Comparison of ENCODE assay signal across 23 mouse cellular contexts in genomic region chr10:7275357-7275756, GRCm38 (mm10).
A peak's percentile ranks its signal among the peaks of the same experiment; 100 is the strongest.
DNase-seq lines count a peak whose midpoint lies in the region; ATAC-seq and TF ChIP-seq lines count a peak whose summit lies in the region.
"Had no signal": no experiment of that assay in that cellular context is flagged by ENCODE, and none has a peak within 500 bp of the region (broad histone marks: within the 10 kb centered on the region; RNA-seq: fewer than 3 reads in every experiment).

No protein-coding gene starts in this region.

- no peak overlapping the region for H3K4me3 ChIP-seq in heart, embryonic 11.5 days (ENCODE audit: low read depth, low read length)
- H3K4me3 ChIP-seq in heart, embryonic 16.5 days (ENCODE audit: low read length), result no peak overlapping the region
- no peak overlapping the region for H3K4me3 ChIP-seq in liver, postnatal 0 days (ENCODE audit: low read depth, low read length)
- no peak overlapping the region for H3K4me3 ChIP-seq in liver, embryonic 12.5 days
- H3K4me3 ChIP-seq: forebrain, embryonic 10.5 days; forebrain, embryonic 13.5 days; gastrocnemius, adult 2 months; hindbrain, embryonic 10.5 days; hindbrain, embryonic 13.5 days; intestine, embryonic 15.5 days had no signal

- no peaks in the 10 kb centered on the region for H3K27me3 ChIP-seq in heart, embryonic 11.5 days (ENCODE audit: control insufficient read depth, insufficient read depth, low read length)
- no peaks in the 10 kb centered on the region for H3K27me3 ChIP-seq in heart, embryonic 16.5 days (ENCODE audit: control insufficient read depth, insufficient read depth, low read length)
- H3K27me3 ChIP-seq in liver, postnatal 0 days (ENCODE audit: insufficient read depth, low read length), result no peaks in the 10 kb centered on the region
- no peaks in the 10 kb centered on the region for H3K27me3 ChIP-seq in liver, embryonic 12.5 days (replicated peaks)
- H3K27me3 ChIP-seq: forebrain, embryonic 13.5 days; hindbrain, embryonic 13.5 days; intestine, embryonic 15.5 days had no signal

- no peak for ATAC-seq in heart, embryonic 11.5 days (replicated peaks; ENCODE audit: insufficient number of reproducible peaks, low FRiP score, low TSS enrichment)
- ATAC-seq in heart, embryonic 16.5 days (replicated peaks; ENCODE audit: extremely low read depth, insufficient read depth, low FRiP score), result no peak
- peak; percentile 90 for ATAC-seq in liver, postnatal 0 days
- no peak for ATAC-seq in liver, embryonic 12.5 days
- ATAC-seq: activated CD4-positive, CD25-positive, alpha-beta regulatory T cell, adult 4 months; forebrain, embryonic 13.5 days; forebrain, embryonic 16.5 days; hindbrain, embryonic 16.5 days; intestine, embryonic 15.5 days had no signal

- intact Hi-C loops in heart, postnatal 10 days (cut with DNase I), result no loop called here

- no peaks in the 10 kb centered on the region; the same call in 1 of the 2 replicates for H3K4me1 ChIP-seq in heart, embryonic 11.5 days (ENCODE audit: control insufficient read depth, insufficient read depth, low read length)
- peaks cover 4% of the 10 kb centered on the region for H3K4me1 ChIP-seq in heart, embryonic 16.5 days (ENCODE audit: control insufficient read depth, insufficient read depth, low read length)
- peaks cover 7% of the 10 kb centered on the region for H3K4me1 ChIP-seq in liver, postnatal 0 days (ENCODE audit: insufficient read depth)
- no peaks in the 10 kb centered on the region for H3K4me1 ChIP-seq in liver, embryonic 12.5 days
- H3K4me1 ChIP-seq: forebrain, embryonic 10.5 days; forebrain, embryonic 13.5 days; hindbrain, embryonic 10.5 days; hindbrain, embryonic 13.5 days; intestine, embryonic 15.5 days had no signal

- no peak for TF ChIP-seq EP300 in liver, postnatal 0 days (IDR thresholded peaks at IDR 0.05; ENCODE audit: low read depth)

- 72% methylated on average over 6 of the region's 6 CpGs for WGBS in heart, embryonic 11.5 days (ENCODE audit: insufficient replicate concordance)
- 66% methylated on average over 6 of the region's 6 CpGs for WGBS in heart, embryonic 16.5 days
- 51% methylated on average over 6 of the region's 6 CpGs for WGBS in liver, postnatal 0 days (ENCODE audit: insufficient replicate concordance)
- 65% methylated on average over 6 of the region's 6 CpGs for WGBS in liver, embryonic 12.5 days (ENCODE audit: insufficient replicate concordance)

- H3K9me3 ChIP-seq in heart, embryonic 11.5 days (replicated peaks; ENCODE audit: control insufficient read depth, low read length), result no peaks in the 10 kb centered on the region
- no peaks in the 10 kb centered on the region for H3K9me3 ChIP-seq in heart, embryonic 16.5 days (replicated peaks; ENCODE audit: control insufficient read depth, low read length)
- H3K9me3 ChIP-seq in liver, postnatal 0 days (ENCODE audit: low read length), result no peaks in the 10 kb centered on the region
- H3K9me3 ChIP-seq in liver, embryonic 12.5 days (replicated peaks), result no peaks in the 10 kb centered on the region
- H3K9me3 ChIP-seq: forebrain, embryonic 10.5 days; forebrain, embryonic 13.5 days; hindbrain, embryonic 10.5 days; hindbrain, embryonic 13.5 days; intestine, embryonic 15.5 days had no signal

- DNase-seq in heart, adult 11 months, result peak; percentile 84
- no peak for DNase-seq in heart, postnatal 10 days
- DNase-seq in liver, postnatal 0 days, result peak; percentile 28
- DNase-seq: adrenal gland, adult 8-10 months; adrenal gland, postnatal 25 days; cerebellum, adult 18-20 months; cerebellum, adult 9-10 months; cerebellum, postnatal 14 days; gastrocnemius, adult 2 months; gastrocnemius, postnatal 14 days; heart, postnatal 36 days; kidney, adult 11 months had no signal

- no peak overlapping the region for H3K27ac ChIP-seq in heart, embryonic 11.5 days (ENCODE audit: low read depth, low read length)
- H3K27ac ChIP-seq in heart, embryonic 16.5 days (ENCODE audit: low read length), result peak overlapping the region; percentile 48
- H3K27ac ChIP-seq in liver, postnatal 0 days (ENCODE audit: low read depth), result peak overlapping the region; percentile 45
- no peak overlapping the region for H3K27ac ChIP-seq in liver, embryonic 12.5 days
- H3K27ac ChIP-seq: forebrain, embryonic 10.5 days; forebrain, embryonic 13.5 days; gastrocnemius, adult 2 months; hindbrain, embryonic 10.5 days; hindbrain, embryonic 13.5 days; intestine, embryonic 15.5 days had no signal

- no peak overlapping the region for H3K9ac ChIP-seq in heart, embryonic 11.5 days (ENCODE audit: low read depth, low read length)
- H3K9ac ChIP-seq in heart, embryonic 16.5 days (ENCODE audit: low read length), result no peak overlapping the region
- no peak overlapping the region for H3K9ac ChIP-seq in liver, postnatal 0 days (replicated peaks)
- no peak overlapping the region for H3K9ac ChIP-seq in liver, embryonic 12.5 days
- H3K9ac ChIP-seq: forebrain, embryonic 13.5 days; hindbrain, embryonic 13.5 days; intestine, embryonic 15.5 days had no signal

- no peak for TF ChIP-seq CTCF in liver, postnatal 0 days (IDR thresholded peaks at IDR 0.05; ENCODE audit: low read depth)

- no peaks in the 10 kb centered on the region for H3K36me3 ChIP-seq in heart, embryonic 11.5 days (ENCODE audit: control insufficient read depth, insufficient read depth, low read length)
- no peaks in the 10 kb centered on the region for H3K36me3 ChIP-seq in heart, embryonic 16.5 days (ENCODE audit: control insufficient read depth, insufficient read depth)
- no peaks in the 10 kb centered on the region for H3K36me3 ChIP-seq in liver, postnatal 0 days (replicated peaks; ENCODE audit: insufficient read depth, low read length)
- no peaks in the 10 kb centered on the region for H3K36me3 ChIP-seq in liver, embryonic 12.5 days
- H3K36me3 ChIP-seq: forebrain, embryonic 10.5 days; hindbrain, embryonic 10.5 days; hindbrain, embryonic 13.5 days; intestine, embryonic 15.5 days had no signal

- H3K4me2 ChIP-seq in heart, embryonic 11.5 days, result no peak overlapping the region
- no peak overlapping the region for H3K4me2 ChIP-seq in heart, embryonic 16.5 days (ENCODE audit: low read depth, low read length)
- no peak overlapping the region for H3K4me2 ChIP-seq in liver, postnatal 0 days (ENCODE audit: low read depth, low read length)
- H3K4me2 ChIP-seq in liver, embryonic 12.5 days, result no peak overlapping the region
- H3K4me2 ChIP-seq: forebrain, embryonic 13.5 days; hindbrain, embryonic 13.5 days; intestine, embryonic 15.5 days had no signal

Comparison
In these comparisons a context has a peak if more than half of its experiments do, and no peak if none do; other contexts are left out.
1. DNase-seq: peak in heart, adult 11 months (single experiment) and liver, postnatal 0 days (single experiment); none in heart, postnatal 10 days (0 of 2).
2. H3K27ac ChIP-seq: peak in heart, embryonic 16.5 days (single experiment) and liver, postnatal 0 days (single experiment); none in heart, embryonic 11.5 days (single experiment) and liver, embryonic 12.5 days (single experiment).